Mouse (Mus musculus) CD4-positive naive resting alpha-beta T cell, adult 76 days (primary cell): ENCODE data around the gene Gm14327. TPM values are rescaled to one million over a fixed set of nuclear protein-coding genes. Genes with fewer than 3 reads are reported as not detected.

Source experiments
- total RNA-seq: library from RNA; stranded (reverse); gene quantifications from one replicate; pipeline ENCODE4 v1.2.4, GENCODE M21; 2023

Gene Gm14327
- not detected for total RNA-seq

GRCm38 (mm10) chr2:177897046-177897578 is at the start of gene Gm14327:
Gm14327 (plus strand) TSS chr2:177897096.

GRCm38 (mm10) chr2:177925563-177926103 is 28.7 kb downstream of the Gm14327 start, which contains the start of gene Zfp972:
Zfp972 (minus strand) TSS chr2:177925613.

Other genes with a start within 250 kb of the Gm14327 start
- 2.8 TPM for gene Gm14322, start 137.8 kb upstream of the Gm14327 start, total RNA-seq
- gene Gm14325, start 56.8 kb upstream of the Gm14327 start, total RNA-seq, result 5.5 TPM
- not detected for gene Zfp972, start 28.5 kb downstream of the Gm14327 start, total RNA-seq
- gene Gm14326, start 60.2 kb downstream of the Gm14327 start, total RNA-seq, result 8.6 TPM
- gene Zfp971, start 126.2 kb downstream of the Gm14327 start, total RNA-seq, result 10.9 TPM
- gene Zfp931, start 181.4 kb downstream of the Gm14327 start, total RNA-seq, result 10.5 TPM
- not detected for gene Phactr3, start 221.9 kb downstream of the Gm14327 start, total RNA-seq